Mouse (Mus musculus): Measurements from ENCODE around the gene Bach2. TPM values are rescaled to one million over a fixed set of nuclear protein-coding genes. Genes with fewer than 3 reads are reported as not detected.

The Bach2 gene
- polyA plus RNA-seq, 1 experiment from 2014 or later: 5.9 TPM

- no peaks in the 10 kb centered on the region for H3K27me3 ChIP-seq (ENCODE audit: insufficient read depth, low read length)
- ATAC-seq (replicated peaks; ENCODE audit: low FRiP score, low read depth) (no peak), DNase-seq (ENCODE audit: low spot score) (no peak)
- H3K4me3 ChIP-seq (replicated peaks; ENCODE audit: low read depth, low read length): no peak overlapping the region
- H3K4me1 ChIP-seq (replicated peaks; ENCODE audit: insufficient read depth, low read length): no peaks in the 10 kb centered on the region
- no peak overlapping the region for H3K9ac ChIP-seq (ENCODE audit: low read depth, low read length)
- 79% methylated on average over 4 of the region's 4 CpGs for WGBS
- H3K36me3 ChIP-seq (ENCODE audit: insufficient read depth, low read length): no peaks in the 10 kb centered on the region
- no peak overlapping the region for H3K4me2 ChIP-seq (ENCODE audit: low read length)
- no peak for TF ChIP-seq CTCF (IDR thresholded peaks at IDR 0.05; ENCODE audit: low read depth)
- H3K9me3 ChIP-seq (replicated peaks; ENCODE audit: low read length): no peaks in the 10 kb centered on the region
- no peak overlapping the region for H3K27ac ChIP-seq
Observed at GRCm38 (mm10) chr4:32324967-32325366, 86.4 kb downstream of the Bach2 start.

- ATAC-seq (replicated peaks; ENCODE audit: low FRiP score, low read depth): no peak
- TF ChIP-seq CTCF (IDR thresholded peaks at IDR 0.05; ENCODE audit: low read depth): no peak
- H3K36me3 ChIP-seq (ENCODE audit: insufficient read depth, low read length): no peaks in the 10 kb centered on the region
- H3K27me3 ChIP-seq (ENCODE audit: insufficient read depth, low read length): no peaks in the 10 kb centered on the region
- H3K4me3 ChIP-seq (replicated peaks; ENCODE audit: low read depth, low read length): no peak overlapping the region
- no peaks in the 10 kb centered on the region for H3K9me3 ChIP-seq (replicated peaks; ENCODE audit: low read length)
- 60% methylated on average over 3 of the region's 3 CpGs for WGBS
- no peak overlapping the region for H3K4me2 ChIP-seq (ENCODE audit: low read length)
- H3K4me1 ChIP-seq (replicated peaks; ENCODE audit: insufficient read depth, low read length): no peaks in the 10 kb centered on the region
- H3K9ac ChIP-seq (ENCODE audit: low read depth, low read length): no peak overlapping the region
- DNase-seq (ENCODE audit: low spot score): no peak
- H3K27ac ChIP-seq: no peak overlapping the region
Observed at GRCm38 (mm10) chr4:32325596-32325995, 87.0 kb downstream of the Bach2 start.

GRCm38 (mm10) chr4:32326279-32326678, 87.7 kb downstream of the Bach2 start:
- ATAC-seq (replicated peaks; ENCODE audit: low FRiP score, low read depth): no peak
- H3K27ac ChIP-seq: no peak overlapping the region
- no peaks in the 10 kb centered on the region for H3K4me1 ChIP-seq (replicated peaks; ENCODE audit: insufficient read depth, low read length)
- no peak for DNase-seq (ENCODE audit: low spot score)
- H3K4me2 ChIP-seq (ENCODE audit: low read length): no peak overlapping the region
- H3K36me3 ChIP-seq (ENCODE audit: insufficient read depth, low read length): no peaks in the 10 kb centered on the region
- no peak overlapping the region for H3K4me3 ChIP-seq (replicated peaks; ENCODE audit: low read depth, low read length)
- H3K9ac ChIP-seq (ENCODE audit: low read depth, low read length): no peak overlapping the region
- 81% methylated on average over 10 of the region's 10 CpGs for WGBS
- H3K9me3 ChIP-seq (replicated peaks; ENCODE audit: low read length): no peaks in the 10 kb centered on the region
- TF ChIP-seq CTCF (IDR thresholded peaks at IDR 0.05; ENCODE audit: low read depth): no peak
- no peaks in the 10 kb centered on the region for H3K27me3 ChIP-seq (ENCODE audit: insufficient read depth, low read length)

- no peak overlapping the region for H3K27ac ChIP-seq
- 34% methylated on average over 3 of the region's 3 CpGs for WGBS
- H3K9ac ChIP-seq (ENCODE audit: low read depth, low read length): no peak overlapping the region
- no peak overlapping the region for H3K4me3 ChIP-seq (replicated peaks; ENCODE audit: low read depth, low read length)
- ATAC-seq (replicated peaks; ENCODE audit: low FRiP score, low read depth) (no peak), DNase-seq (ENCODE audit: low spot score) (no peak)
- H3K36me3 ChIP-seq (ENCODE audit: insufficient read depth, low read length): no peaks in the 10 kb centered on the region
- H3K4me1 ChIP-seq (replicated peaks; ENCODE audit: insufficient read depth, low read length): no peaks in the 10 kb centered on the region
- TF ChIP-seq CTCF (IDR thresholded peaks at IDR 0.05; ENCODE audit: low read depth): no peak
- H3K27me3 ChIP-seq (ENCODE audit: insufficient read depth, low read length): no peaks in the 10 kb centered on the region
- no peaks in the 10 kb centered on the region for H3K9me3 ChIP-seq (replicated peaks; ENCODE audit: low read length)
- no peak overlapping the region for H3K4me2 ChIP-seq (ENCODE audit: low read length)
Observed at GRCm38 (mm10) chr4:32326860-32327259, 88.3 kb downstream of the Bach2 start.

- no peak for DNase-seq (ENCODE audit: low spot score)
Observed at GRCm38 (mm10) chr4:32327626-32328025, 89.0 kb downstream of the Bach2 start.

GRCm38 (mm10) chr4:32328561-32328960, 90.0 kb downstream of the Bach2 start:
- Histone ChIP-seq H3K4me1 (replicated peaks; ENCODE audit: insufficient read depth, low read length) (no peaks in the 10 kb centered on the region), H3K4me2 (ENCODE audit: low read length) (no peak overlapping the region), H3K9ac (ENCODE audit: low read depth, low read length) (no peak overlapping the region), H3K27me3 (ENCODE audit: insufficient read depth, low read length) (no peaks in the 10 kb centered on the region), H3K36me3 (ENCODE audit: insufficient read depth, low read length) (no peaks in the 10 kb centered on the region), H3K4me3 (replicated peaks; ENCODE audit: low read depth, low read length) (no peak overlapping the region), H3K27ac (no peak overlapping the region), H3K9me3 (replicated peaks; ENCODE audit: low read length) (no peaks in the 10 kb centered on the region)
- no peak for TF ChIP-seq CTCF (IDR thresholded peaks at IDR 0.05; ENCODE audit: low read depth)
- ATAC-seq (replicated peaks; ENCODE audit: low FRiP score, low read depth) (no peak), DNase-seq (ENCODE audit: low spot score) (no peak)
- WGBS: 68% methylated on average over 2 of the region's 2 CpGs

More at GRCm38 (mm10) chr4:32327626-32328025, 89.0 kb downstream of the Bach2 start:
- WGBS: 70% methylated on average over 5 of the region's 5 CpGs
- no peaks in the 10 kb centered on the region for H3K9me3 ChIP-seq (replicated peaks; ENCODE audit: low read length)
- H3K36me3 ChIP-seq (ENCODE audit: insufficient read depth, low read length): no peaks in the 10 kb centered on the region
- H3K27ac ChIP-seq: no peak overlapping the region
- no peaks in the 10 kb centered on the region for H3K4me1 ChIP-seq (replicated peaks; ENCODE audit: insufficient read depth, low read length)
- no peak for ATAC-seq (replicated peaks; ENCODE audit: low FRiP score, low read depth)
- no peak overlapping the region for H3K4me2 ChIP-seq (ENCODE audit: low read length)
- no peak overlapping the region for H3K4me3 ChIP-seq (replicated peaks; ENCODE audit: low read depth, low read length)
- H3K9ac ChIP-seq (ENCODE audit: low read depth, low read length): no peak overlapping the region
- H3K27me3 ChIP-seq (ENCODE audit: insufficient read depth, low read length): no peaks in the 10 kb centered on the region
- no peak for TF ChIP-seq CTCF (IDR thresholded peaks at IDR 0.05; ENCODE audit: low read depth)

GRCm38 (mm10) chr4:32330584-32331314, 92.1 kb downstream of the Bach2 start:
- Histone ChIP-seq H3K36me3 (ENCODE audit: insufficient read depth, low read length) (no peaks in the 10 kb centered on the region), H3K27me3 (ENCODE audit: insufficient read depth, low read length) (no peaks in the 10 kb centered on the region), H3K4me1 (replicated peaks; ENCODE audit: insufficient read depth, low read length) (no peaks in the 10 kb centered on the region), H3K27ac (no peak overlapping the region), H3K9me3 (replicated peaks; ENCODE audit: low read length) (no peaks in the 10 kb centered on the region), H3K9ac (ENCODE audit: low read depth, low read length) (no peak overlapping the region), H3K4me3 (replicated peaks; ENCODE audit: low read depth, low read length) (no peak overlapping the region), H3K4me2 (ENCODE audit: low read length) (no peak overlapping the region)
- WGBS: 84% methylated on average over 8 of the region's 8 CpGs
- DNase-seq (ENCODE audit: low spot score): no peak
- no peak for ATAC-seq (replicated peaks; ENCODE audit: low FRiP score, low read depth)
- no peak for TF ChIP-seq CTCF (IDR thresholded peaks at IDR 0.05; ENCODE audit: low read depth)
